Mouse (Mus musculus) stomach, adult 2 months (tissue): Measurements from ENCODE around the gene Nat8f4. TPM values are rescaled to one million over a fixed set of nuclear protein-coding genes. Genes with fewer than 3 reads are reported as not detected.

Experiments used
- polyA plus RNA-seq: library from polyadenylated mRNA; depleted of rRNA; stranded (reverse); fragments of >200 nt; gene quantifications from 2 replicates; pipeline ENCODE4 v1.2.3, GENCODE M21; 2012; rRNA removed

The Nat8f4 gene
- polyA plus RNA-seq: 0.37 TPM in 2 replicates

DNA sequence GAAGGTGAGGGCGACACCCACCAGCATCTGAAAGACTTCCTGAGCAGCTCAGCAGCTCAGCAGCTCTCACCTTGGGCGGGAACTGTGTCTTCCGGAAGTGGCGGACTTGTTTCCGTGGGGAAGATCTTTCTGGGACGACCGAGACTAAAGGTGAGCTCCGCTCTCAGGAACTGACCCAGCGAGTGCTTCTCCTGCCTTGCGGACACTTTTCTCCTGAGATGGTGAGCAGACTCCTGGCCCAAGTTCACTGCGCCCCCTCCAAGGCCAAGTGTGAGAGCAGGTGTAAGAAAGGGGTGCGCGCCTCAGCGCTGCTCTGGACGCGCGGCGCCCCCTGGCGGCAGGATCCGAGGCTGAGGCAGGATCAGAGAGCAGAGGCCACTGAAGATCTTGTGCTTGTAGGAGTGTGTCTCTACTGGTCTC, at the start of gene Nat8f4:
TSS of gene Nat8f4 (minus strand) at position 243 of the 420 bp plus-strand sequence.

DNA sequence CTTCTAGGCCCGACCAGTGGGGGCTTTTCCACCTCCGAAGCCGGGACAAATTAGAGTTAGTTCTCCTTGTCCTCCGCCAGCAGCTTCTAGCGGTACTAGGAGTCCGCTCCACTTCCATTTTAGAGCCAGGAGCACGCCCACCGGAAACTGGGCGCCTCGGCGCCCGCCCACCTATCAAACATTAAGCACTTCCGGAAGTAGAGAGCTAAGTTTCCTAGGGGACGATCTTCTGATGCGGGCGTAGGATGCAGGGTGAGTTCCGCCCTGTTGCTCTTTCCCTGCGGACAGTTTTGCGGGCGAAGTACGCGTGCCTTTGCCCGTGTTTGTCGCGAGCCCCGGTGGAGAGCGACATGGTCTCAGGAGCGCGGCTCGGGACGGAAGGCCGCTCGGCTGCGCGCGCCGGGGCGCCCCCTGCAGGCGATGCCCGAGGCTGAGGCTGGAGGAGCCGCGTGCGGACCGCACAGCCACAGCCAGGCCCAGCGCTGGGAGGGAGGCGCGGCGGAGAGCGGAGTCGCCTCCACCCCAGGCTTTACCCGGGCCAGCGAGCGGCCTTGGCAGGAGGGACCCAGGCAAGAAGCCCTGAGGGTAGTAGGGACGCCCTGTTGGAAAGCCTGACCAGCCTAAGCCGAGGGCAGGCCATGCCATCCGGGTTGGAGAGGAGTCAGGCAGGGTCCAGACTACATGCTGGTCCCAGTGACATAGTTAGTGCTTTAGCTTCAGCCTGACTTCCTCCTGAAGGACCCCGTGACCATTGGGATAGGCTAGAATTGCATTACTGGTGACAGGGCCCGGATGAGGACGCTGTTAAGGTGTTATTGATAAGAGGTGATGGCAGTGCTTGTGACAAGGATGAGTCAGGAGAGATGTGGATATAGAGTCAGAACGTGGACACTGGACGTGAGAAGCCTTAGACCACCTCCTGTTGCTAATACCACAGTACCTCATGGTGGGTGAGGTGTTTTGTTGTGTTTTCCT, 11.1 kb upstream of the Nat8f4 start, which contains the start of gene Nat8f1:
TSS of gene Nat8f1 (minus strand) at position 149 of the 975 bp plus-strand sequence.

DNA sequence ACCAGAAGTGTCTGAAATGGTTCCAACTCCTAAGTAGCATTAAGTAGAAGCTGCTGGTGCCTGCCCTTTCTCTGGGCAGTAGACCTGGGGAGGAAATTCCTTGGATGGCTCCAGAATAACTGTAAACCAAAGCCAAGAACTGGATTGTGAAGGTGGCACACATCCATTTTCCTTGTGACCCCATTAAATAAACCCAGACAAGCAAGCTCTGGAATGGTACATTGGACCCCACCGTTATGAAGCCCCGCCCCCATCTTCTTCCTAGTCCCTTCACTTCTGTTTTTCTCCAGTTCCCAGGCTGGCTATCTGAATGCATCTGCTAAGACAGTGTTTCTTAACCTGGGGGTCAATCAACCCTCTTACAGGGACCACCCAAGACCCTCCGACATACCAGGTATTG, 6.9 kb upstream of the Nat8f4 start, which contains the start of gene Tprkb:
TSS of gene Tprkb (plus strand) at position 279 of the 400 bp plus-strand sequence.

DNA sequence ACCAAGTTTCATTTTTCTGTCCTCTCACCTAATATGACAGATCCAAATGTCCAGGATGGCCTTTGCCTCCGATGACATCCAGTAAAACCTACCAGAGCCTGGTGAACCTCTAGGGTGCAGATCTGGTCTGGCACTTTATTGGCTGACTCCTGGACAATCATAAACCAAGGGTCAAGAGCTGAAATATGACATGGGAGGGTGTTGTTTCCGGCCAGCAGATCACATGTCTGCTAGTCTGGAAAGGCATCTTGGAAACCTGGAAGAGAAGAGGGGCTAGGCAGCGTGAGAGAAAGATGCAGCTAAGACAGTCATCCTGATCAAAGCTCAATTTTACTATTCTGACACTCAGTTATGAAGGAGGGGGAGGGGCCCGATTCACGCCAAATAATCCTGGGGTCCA, 35.7 kb downstream of the Nat8f4 start, which contains the start of gene Nat8f2:
TSS of gene Nat8f2 (minus strand) at position 153 of the 400 bp plus-strand sequence.

Other genes with a start within 250 kb of the Nat8f4 start
- gene Nat8f7, start 191.7 kb downstream of the Nat8f4 start, polyA plus RNA-seq: 2.4 TPM in 1 of 2 replicates, not detected in the other
- 0.24 and 0.26 TPM in 2 replicates for gene Nat8f3, start 139.1 kb downstream of the Nat8f4 start, polyA plus RNA-seq
- gene Nat8f6, start 83.9 kb downstream of the Nat8f4 start, polyA plus RNA-seq: 0.35 TPM in 1 of 2 replicates, not detected in the other
- 0.29 TPM in 1 of 2 replicates, not detected in the other for gene Nat8f5, start 83.9 kb downstream of the Nat8f4 start, polyA plus RNA-seq
- gene Nat8, start 72.8 kb downstream of the Nat8f4 start, polyA plus RNA-seq: 0.06 and 0.39 TPM in 2 replicates
- gene Nat8f2, start 35.7 kb downstream of the Nat8f4 start, polyA plus RNA-seq: not detected in 2 replicates
- 4.3 and 7.4 TPM in 2 replicates for gene Tprkb, start 7.0 kb upstream of the Nat8f4 start, polyA plus RNA-seq
- gene Nat8f1, start 10.8 kb upstream of the Nat8f4 start, polyA plus RNA-seq: 4.8 and 4.9 TPM in 2 replicates
- gene Dusp11, start 56.8 kb upstream of the Nat8f4 start, polyA plus RNA-seq: 17.4 and 20.1 TPM in 2 replicates
- gene Figla, start 111.3 kb upstream of the Nat8f4 start, polyA plus RNA-seq: not detected in 2 replicates
- 0.50 and 0.77 TPM in 2 replicates for gene Add2, start 123.8 kb upstream of the Nat8f4 start, polyA plus RNA-seq